Mouse (Mus musculus) cerebellum, adult 9-11 months (tissue): ENCODE data around the gene Raet1d.
"Not testable (repeated sequence)": the region's sequence is repeated elsewhere in the genome, so short reads cannot be mapped to it uniquely, and the experiment has no call there.

Source experiments
- DNase-seq: peaks from one replicate; pipeline ENCODE4 v3.0.0; 2022

Raet1d gene

GRCm38 (mm10) chr10:22360252-22360651 is at the start of gene Raet1d:
Raet1d (plus strand) TSS chr10:22360552.
- not testable (repeated sequence) for DNase-seq

GRCm38 (mm10) chr10:22322858-22323257 is 37.5 kb upstream of the Raet1d start:
- DNase-seq, result no peak

DNA sequence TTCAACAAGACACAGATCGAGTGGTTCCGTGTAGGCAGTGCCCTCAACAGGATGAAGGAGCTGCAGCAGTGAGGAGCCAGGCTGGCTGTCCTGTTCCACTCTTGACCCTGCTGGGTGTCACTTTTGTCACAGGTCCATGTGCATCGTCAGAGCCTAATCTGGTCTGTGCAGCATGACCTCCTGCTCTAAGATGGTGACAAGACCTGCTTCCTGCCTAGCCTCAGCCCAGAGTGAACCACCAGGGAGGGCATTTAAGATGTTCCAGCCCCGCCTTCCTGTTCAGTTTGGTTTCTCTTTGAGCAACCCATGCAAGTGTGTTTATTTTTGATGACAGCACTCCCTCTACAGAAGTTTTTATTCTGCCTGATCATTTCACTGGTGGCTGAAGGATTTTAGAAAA is 14.6 kb upstream of the Raet1d start:
- DNase-seq, result not testable (repeated sequence)

DNA sequence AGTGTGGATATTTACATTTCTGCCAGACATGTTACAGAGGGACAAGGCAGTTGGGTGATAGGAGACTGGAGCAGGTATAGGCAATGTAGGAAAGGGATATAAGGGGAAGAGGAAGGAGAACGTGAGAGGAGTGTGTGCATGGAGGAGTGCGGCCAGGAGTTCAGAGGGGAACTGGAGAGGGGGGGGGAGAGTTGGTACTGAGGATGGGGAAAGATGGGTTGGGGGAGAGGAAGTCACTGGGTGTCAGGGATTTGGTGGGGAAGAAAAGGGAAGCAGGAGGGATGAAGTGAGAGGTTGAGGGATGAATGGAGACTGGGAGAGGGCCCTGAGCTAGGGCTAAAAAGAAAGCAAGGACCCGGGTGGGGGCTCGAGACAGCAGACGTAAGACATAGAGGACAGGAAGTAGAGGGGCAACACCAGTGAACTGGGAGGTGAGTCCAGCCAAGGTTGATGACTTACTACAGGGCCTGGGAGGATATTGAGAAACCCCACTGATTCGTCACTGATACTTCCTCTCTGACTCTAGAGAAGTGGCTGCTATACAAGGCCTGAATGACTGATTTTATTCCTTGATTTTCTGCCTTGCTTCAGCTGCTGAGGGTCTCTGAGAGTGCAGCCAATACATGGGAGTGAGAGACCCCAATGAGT is 6.7 kb upstream of the Raet1d start:
- not testable (repeated sequence) for DNase-seq

DNA sequence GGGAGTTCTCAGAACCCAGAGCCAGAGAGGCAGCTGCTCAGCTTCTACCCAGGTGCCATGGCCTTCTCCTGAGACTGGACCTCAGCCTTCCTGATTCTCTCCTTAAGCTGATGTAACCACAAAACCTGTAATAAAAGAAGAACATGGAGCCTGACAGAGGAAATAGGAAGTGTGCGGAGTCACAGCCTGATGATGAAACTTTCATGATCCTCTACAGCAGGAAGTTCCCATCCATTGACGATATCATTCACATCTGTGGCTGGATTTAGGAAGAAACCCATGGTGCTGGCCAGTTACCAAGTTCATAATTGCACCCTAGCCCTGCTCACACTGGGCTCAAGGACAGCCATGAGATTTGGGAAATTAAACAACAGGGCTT is 6.2 kb upstream of the Raet1d start:
- not testable (repeated sequence) for DNase-seq

GRCm38 (mm10) chr10:22357373-22357772 is 3.0 kb upstream of the Raet1d start:
- DNase-seq, result not testable (repeated sequence)

GRCm38 (mm10) chr10:22360957-22361356 is 605 bp downstream of the Raet1d start:
- DNase-seq, result not testable (repeated sequence)

DNA sequence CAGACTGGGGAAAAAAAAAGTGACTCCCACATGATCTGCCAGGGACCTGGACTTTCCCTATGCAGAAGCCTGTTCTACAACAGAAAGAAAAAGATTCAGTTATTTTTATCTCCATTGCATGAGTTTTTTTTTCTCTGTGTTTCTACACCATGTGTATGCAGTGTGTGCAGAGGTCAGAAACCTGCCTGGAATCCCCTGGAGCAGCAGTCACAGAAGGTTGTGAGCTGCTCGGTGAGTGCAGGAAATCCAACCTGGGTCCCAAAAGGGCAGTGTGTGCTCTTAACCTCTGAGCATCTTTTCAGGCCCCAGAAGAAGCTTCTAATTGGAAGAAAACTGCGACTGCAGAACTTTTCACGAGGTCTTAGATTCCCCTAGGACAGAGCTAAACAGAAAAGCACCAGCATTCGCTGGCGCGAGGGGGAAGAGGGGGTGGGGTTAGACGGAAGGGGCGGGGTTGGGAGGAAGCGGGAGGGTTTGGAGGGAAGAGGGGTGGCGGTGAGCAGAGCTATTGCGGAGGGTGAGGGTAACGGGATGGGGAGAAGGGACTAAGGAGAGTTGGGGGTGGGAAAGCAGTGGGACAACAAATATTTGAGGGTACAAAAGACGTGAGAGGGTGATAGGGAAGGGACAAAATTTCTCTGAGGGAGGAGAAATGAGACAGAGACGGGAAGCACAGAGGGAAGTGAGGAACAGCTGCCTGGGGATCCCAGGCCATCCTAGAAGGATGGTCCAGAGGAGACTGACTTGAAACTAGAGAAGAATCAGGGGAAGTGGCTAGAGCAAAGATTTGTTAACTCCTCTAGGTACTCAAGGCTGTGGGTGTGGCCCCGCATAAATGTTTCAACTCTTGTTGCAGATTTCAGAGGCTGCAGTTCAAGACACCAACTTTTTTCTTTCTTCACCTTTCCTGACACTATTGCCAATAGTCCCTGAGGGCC is 1.3 kb downstream of the Raet1d start:
- DNase-seq, result not testable (repeated sequence)

- not testable (repeated sequence) for DNase-seq
These were observed 2.1 kb downstream of the Raet1d start for GRCm38 (mm10) chr10:22362466-22362865.

DNA sequence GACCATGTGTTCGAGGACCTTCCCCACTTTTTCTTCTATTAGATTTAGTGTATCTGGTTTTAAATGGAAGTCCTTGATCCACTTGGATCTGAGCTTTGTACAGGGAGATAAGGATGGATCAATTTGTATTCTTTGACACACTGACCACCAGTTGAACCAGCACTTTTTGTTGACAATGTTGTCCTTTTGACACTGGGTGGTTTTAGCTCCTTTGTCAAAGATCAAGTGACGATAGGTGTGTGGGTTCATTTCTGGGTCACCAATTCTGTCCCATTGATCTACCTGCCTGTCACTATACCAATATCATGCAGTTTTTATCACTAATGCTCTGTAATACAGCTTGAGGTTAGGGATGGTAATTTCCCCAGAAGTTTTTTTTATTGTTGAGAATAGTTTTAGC is 4.6 kb downstream of the Raet1d start:
- DNase-seq, result not testable (repeated sequence)

GRCm38 (mm10) chr10:22381226-22381625 is 20.9 kb downstream of the Raet1d start:
- DNase-seq, result not testable (repeated sequence)

GRCm38 (mm10) chr10:22390146-22390545 is 29.8 kb downstream of the Raet1d start:
- DNase-seq, result not testable (repeated sequence)

GRCm38 (mm10) chr10:22391616-22392015 is 31.3 kb downstream of the Raet1d start:
- DNase-seq, result not testable (repeated sequence)

- DNase-seq, result not testable (repeated sequence)
These were observed 32.9 kb downstream of the Raet1d start for GRCm38 (mm10) chr10:22393028-22393824.

- not testable (repeated sequence) for DNase-seq
These were observed 36.3 kb downstream of the Raet1d start for GRCm38 (mm10) chr10:22396680-22397079.

DNA sequence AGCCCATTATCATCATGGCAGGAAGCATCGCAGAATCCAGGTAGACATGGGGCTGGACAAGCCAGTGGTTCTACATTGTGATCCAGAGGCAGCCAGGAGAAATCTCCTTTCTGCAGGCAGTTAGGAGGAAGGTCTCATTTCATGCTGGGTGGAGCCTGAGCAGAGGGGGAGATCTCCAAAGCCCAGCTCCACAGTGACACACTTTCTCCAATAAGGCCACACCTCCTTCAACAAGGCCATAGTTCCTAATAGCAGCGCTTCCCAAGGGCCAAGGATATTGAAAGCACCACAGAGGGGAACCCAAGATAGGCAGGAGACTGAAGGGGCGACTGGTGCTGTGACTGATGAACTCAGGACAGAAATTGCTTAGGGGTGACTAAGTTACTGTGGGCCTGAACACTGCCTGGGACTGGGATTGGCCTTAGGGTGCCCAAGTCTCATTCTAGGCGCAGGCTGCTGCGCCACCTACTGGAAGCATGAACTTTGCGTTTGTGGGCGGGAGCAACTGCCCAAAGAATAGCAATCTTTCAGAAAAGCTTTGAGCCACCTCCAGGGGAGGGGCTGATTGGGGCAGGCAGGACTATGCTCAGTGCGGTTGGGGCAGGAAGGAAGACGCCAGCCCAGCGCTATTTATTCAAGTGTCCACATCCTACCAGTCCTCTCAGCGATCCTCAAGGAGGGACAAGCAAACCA is 42.0 kb downstream of the Raet1d start:
- not testable (repeated sequence) for DNase-seq

DNA sequence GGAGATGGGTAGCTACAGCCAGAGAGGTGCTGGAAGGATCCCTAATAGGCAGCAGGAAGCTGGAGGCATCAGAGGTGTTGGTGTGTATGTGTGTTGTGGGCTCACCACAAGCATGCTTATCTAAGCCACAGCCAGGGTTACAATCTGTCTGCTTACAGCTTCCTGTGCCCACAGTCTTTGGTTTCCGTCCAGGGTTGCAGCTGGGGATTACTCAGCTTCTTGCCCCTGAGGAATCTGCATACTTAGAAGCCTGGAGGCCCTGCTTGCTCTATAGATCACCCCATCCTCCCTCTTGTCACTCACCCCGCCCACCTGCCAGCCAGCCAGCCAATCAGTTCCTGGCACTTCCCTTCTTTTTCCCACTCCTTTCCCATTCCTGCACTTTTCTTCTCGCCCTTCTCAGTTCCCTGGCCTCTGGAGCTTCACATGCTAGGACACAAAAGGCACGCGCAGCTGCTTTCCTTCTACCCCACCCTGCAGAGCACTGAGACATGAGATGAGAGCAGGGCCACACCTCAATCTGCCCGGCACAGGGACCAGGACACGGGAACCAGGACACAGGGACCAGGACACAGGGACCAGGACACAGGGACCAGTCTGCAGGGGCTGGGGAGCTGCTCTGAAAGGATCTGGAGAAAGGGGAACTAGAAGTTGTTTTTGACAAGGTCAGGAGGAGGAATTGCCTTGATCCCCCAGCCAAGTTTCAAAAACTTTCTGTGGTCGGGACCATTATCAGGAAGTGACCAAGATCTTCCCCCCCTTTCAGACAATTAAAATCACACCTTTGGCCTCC is 53.5 kb downstream of the Raet1d start:
- not testable (repeated sequence) for DNase-seq
